ENCODE assay signal across 25 mouse cellular contexts in genomic region chr2:79050495-79051046, GRCm38 (mm10).
DNase-seq lines count a peak whose midpoint lies in the region; ATAC-seq and TF ChIP-seq lines count a peak whose summit lies in the region.
"Had no signal": no experiment of that assay in that cellular context is flagged by ENCODE, and none has a peak within 500 bp of the region (broad histone marks: within the 10 kb centered on the region; RNA-seq: fewer than 3 reads in every experiment).

No protein-coding gene starts in this region.

- H3K36me3 ChIP-seq in spleen, adult 2 months (ENCODE audit: control insufficient read depth, insufficient read depth, low read length), result no peaks in the 10 kb centered on the region
- no peaks in the 10 kb centered on the region for H3K36me3 ChIP-seq in hindbrain, postnatal 0 days (ENCODE audit: insufficient read depth, low read length)
- no peaks in the 10 kb centered on the region for H3K36me3 ChIP-seq in liver, embryonic 11.5 days (ENCODE audit: control insufficient read depth, insufficient read depth, low read length)
- H3K36me3 ChIP-seq: embryonic facial prominence, embryonic 13.5 days; forebrain, embryonic 12.5 days had no signal

- H3K4me2 ChIP-seq in hindbrain, postnatal 0 days (ENCODE audit: low read depth, low read length), result no peak overlapping the region
- no peak overlapping the region for H3K4me2 ChIP-seq in liver, embryonic 11.5 days
- H3K4me2 ChIP-seq: embryonic facial prominence, embryonic 13.5 days; forebrain, embryonic 12.5 days; heart, embryonic 11.5 days had no signal

- intact Hi-C loops in heart, postnatal 14 days (cut with DNase I), result no loop called here

- no peaks in the 10 kb centered on the region for H3K27me3 ChIP-seq in spleen, adult 2 months (ENCODE audit: control insufficient read depth, insufficient read depth, low read length)
- H3K27me3 ChIP-seq in hindbrain, postnatal 0 days (ENCODE audit: insufficient read depth, low read length), result no peaks in the 10 kb centered on the region
- H3K27me3 ChIP-seq in liver, embryonic 11.5 days (replicated peaks; ENCODE audit: control insufficient read depth, insufficient read depth, low read length), result no peaks in the 10 kb centered on the region
- H3K27me3 ChIP-seq: embryonic facial prominence, embryonic 13.5 days; megakaryocyte, embryonic 14.5 days had no signal

- H3K9me3 ChIP-seq in hindbrain, postnatal 0 days (ENCODE audit: low read length), result no peaks in the 10 kb centered on the region
- H3K9me3 ChIP-seq in liver, embryonic 11.5 days (ENCODE audit: control insufficient read depth, low read length), result no peaks in the 10 kb centered on the region
- H3K9me3 ChIP-seq: embryonic facial prominence, embryonic 13.5 days; forebrain, embryonic 12.5 days; megakaryocyte, embryonic 14.5 days had no signal

- H3K4me1 ChIP-seq in spleen, adult 2 months (ENCODE audit: control insufficient read depth, insufficient read depth, insufficient read length), result peaks cover 13% of the 10 kb centered on the region
- H3K4me1 ChIP-seq in hindbrain, postnatal 0 days (ENCODE audit: insufficient read depth, low read length), result 0 out of 2 replicates have a peak, but pooled peaks cover 6% of the 10 kb centered on the region
- H3K4me1 ChIP-seq in liver, embryonic 11.5 days (replicated peaks; ENCODE audit: control insufficient read depth, insufficient read depth, low read length), result no peaks in the 10 kb centered on the region
- H3K4me1 ChIP-seq: megakaryocyte, embryonic 14.5 days had no signal

- DNase-seq in spleen, adult 2 months (ENCODE audit: low read depth in 1 of 2, low spot score in 2 of 2), result peak in 1 of 2 experiments; percentile 11
- DNase-seq in spleen, postnatal 10 days (ENCODE audit: low spot score in 2 of 2), result no peak
- no peak for DNase-seq in lung, adult 18-20 months
- DNase-seq in heart, postnatal 14 days, result no peak
- no peak for DNase-seq in hindbrain, postnatal 0 days (ENCODE audit: low spot score)
- no peak for DNase-seq in liver, embryonic 11.5 days (ENCODE audit: low spot score)
- DNase-seq: adrenal gland, postnatal 25 days; cerebellum, adult 11 months; cerebellum, postnatal 14 days; embryo, embryonic 11 days; kidney, adult 18-20 months; kidney, postnatal 4 days; lung, adult 2 months; lung, postnatal 14 days; midbrain, embryonic 14.5 days; right cerebral cortex, adult 18-20 months; right cerebral cortex, postnatal 4 days; thymus, postnatal 14 days had no signal

- ATAC-seq in granulocyte monocyte progenitor cell, adult 5-6 weeks (replicated peaks; ENCODE audit: poor library complexity, severe bottlenecking), result peak; percentile 56
- peak; percentile 40; the same call in 1 of the 2 replicates for ATAC-seq in megakaryocyte progenitor cell, adult 5-6 weeks (replicated peaks; ENCODE audit: poor library complexity)
- no peak for ATAC-seq in hindbrain, postnatal 0 days
- no peak for ATAC-seq in liver, embryonic 11.5 days (replicated peaks; ENCODE audit: low FRiP score)

- TF ChIP-seq CTCF in spleen, adult 2 months (IDR thresholded peaks at IDR 0.05; ENCODE audit: extremely low read depth, insufficient read depth, insufficient read length, insufficient replicate concordance), result no peak
- no peak for TF ChIP-seq CTCF in hindbrain, postnatal 0 days (IDR thresholded peaks at IDR 0.05; ENCODE audit: low read depth)

- no peak overlapping the region for H3K9ac ChIP-seq in hindbrain, postnatal 0 days (replicated peaks; ENCODE audit: low read length)
- H3K9ac ChIP-seq in liver, embryonic 11.5 days (ENCODE audit: low read depth, low read length), result no peak overlapping the region
- H3K9ac ChIP-seq: embryonic facial prominence, embryonic 13.5 days; forebrain, embryonic 12.5 days had no signal

- H3K27ac ChIP-seq in spleen, adult 2 months (ENCODE audit: insufficient read depth, low read length), result peak overlapping the region; percentile 40; the same call in 1 of the 2 replicates
- no peak overlapping the region for H3K27ac ChIP-seq in hindbrain, postnatal 0 days
- H3K27ac ChIP-seq in liver, embryonic 11.5 days (ENCODE audit: low read depth, low read length), result no peak overlapping the region
- H3K27ac ChIP-seq: embryonic facial prominence, embryonic 13.5 days; forebrain, embryonic 12.5 days had no signal

- WGBS in spleen, adult 2 months, result 15% methylated on average over 1 of the region's 1 CpGs
- WGBS in hindbrain, postnatal 0 days, result 90% methylated on average over 1 of the region's 1 CpGs
- 85% methylated on average over 1 of the region's 1 CpGs for WGBS in liver, embryonic 11.5 days

- no peak for TF ChIP-seq POLR2A in spleen, adult 2 months (IDR thresholded peaks at IDR 0.05; ENCODE audit: low read depth, low read length)

- no peak overlapping the region for H3K4me3 ChIP-seq in spleen, adult 2 months (ENCODE audit: extremely low read depth, insufficient read depth, insufficient read length)
- H3K4me3 ChIP-seq in hindbrain, postnatal 0 days (ENCODE audit: low read length), result no peak overlapping the region
- H3K4me3 ChIP-seq in liver, embryonic 11.5 days (ENCODE audit: low read depth, low read length), result no peak overlapping the region
- H3K4me3 ChIP-seq: embryonic facial prominence, embryonic 13.5 days; erythroblast, embryonic 14.5 days; forebrain, embryonic 12.5 days; megakaryocyte, embryonic 14.5 days had no signal

Comparison
In these comparisons a context has a peak if more than half of its experiments do, and no peak if none do; other contexts are left out.
1. ATAC-seq: peak in granulocyte monocyte progenitor cell, adult 5-6 weeks (single experiment) and megakaryocyte progenitor cell, adult 5-6 weeks (single experiment); none in hindbrain, postnatal 0 days (single experiment) and liver, embryonic 11.5 days (single experiment).